Mouse (Mus musculus) liver, adult 2 months (tissue): ENCODE results near the gene Mthfd2. TPM values are rescaled to one million over a fixed set of nuclear protein-coding genes. Genes with fewer than 3 reads are reported as not detected.

ENCODE experiments used
- DNase-seq: peaks from one replicate; pipeline ENCODE4 v3.0.0-alpha.2; 2011; ENCODE audit warnings: low read depth, low spot score; ENCODE audit errors: extremely low read depth
- H3K27ac ChIP-seq: fragments of 200-500 bp; replicated peaks from 2 replicates; pipeline ENCODE4 v1.5.1; 2012; ENCODE audit warnings: low read depth, mild to moderate bottlenecking, control low read depth, inconsistent platforms, low read length; ENCODE audit not compliant: insufficient read depth
- H3K27me3 ChIP-seq: fragments of 200-500 bp; 2 replicates; pipeline ENCODE4 v1.6.1; 2012; ENCODE audit warnings: mild to moderate bottlenecking, moderate library complexity, low read length, inconsistent platforms; ENCODE audit not compliant: control insufficient read depth, insufficient read depth
- H3K36me3 ChIP-seq: fragments of 200-500 bp; 2 replicates; pipeline ENCODE4 v1.6.1; 2012; ENCODE audit warnings: low read length, inconsistent platforms; ENCODE audit not compliant: control insufficient read depth, insufficient read depth
- H3K4me1 ChIP-seq: fragments of 200-500 bp; 2 replicates; pipeline ENCODE4 v1.6.1; 2011; ENCODE audit warnings: low read length; ENCODE audit not compliant: control insufficient read depth, insufficient read depth
- H3K4me3 ChIP-seq: fragments of 200-500 bp; 2 replicates; pipeline ENCODE4 v1.5.1; 2011; ENCODE audit warnings: low read depth, mild to moderate bottlenecking, control low read depth, low read length, moderate library complexity; ENCODE audit not compliant: insufficient read depth
- H3K79me2 ChIP-seq: fragments of 200-500 bp; 2 replicates; pipeline ENCODE4 v1.6.1; 2012; ENCODE audit warnings: inconsistent platforms, mild to moderate bottlenecking, low read length, moderate library complexity; ENCODE audit not compliant: control insufficient read depth, insufficient read depth
- H3K9ac ChIP-seq: fragments of 200-500 bp; 2 replicates; pipeline ENCODE4 v1.6.1; 2012; ENCODE audit warnings: low read depth, mild to moderate bottlenecking, control low read depth, inconsistent platforms, low read length
- CTCF ChIP-seq: fragments of 200-500 bp; IDR thresholded peaks from 2 replicates; pipeline ENCODE4 v1.5.1; 2011; ENCODE audit warnings: low read depth, low read length, control low read depth
- POLR2A ChIP-seq: fragments of 200-500 bp; IDR thresholded peaks from 2 replicates; pipeline ENCODE4 v1.6.1; 2011; ENCODE audit warnings: low read length, control low read depth; ENCODE audit not compliant: insufficient read depth; ENCODE audit errors: extremely low read depth
- WGBS: fragments of 180-500 bp; shearing (Covaris S2); methylation state at CpG from one replicate; pipeline ENCODE4 v1.1.7; 2018; 5-methylcytosine and 5-hydroxymethylcytosine counted together
- polyA plus RNA-seq: library from polyadenylated mRNA; depleted of rRNA; stranded (reverse); fragments of >200 nt; gene quantifications from 2 replicates; pipeline ENCODE4 v1.2.3, GENCODE M21; 2012
- total RNA-seq: library from RNA; depleted of rRNA; stranded (reverse); fragments of >200 nt; gene quantifications from 2 replicates; pipeline ENCODE4 v1.2.3, GENCODE M21; 2014

Gene Mthfd2
- total and polyA plus RNA-seq, 2 experiments = 0.83 to 1.1 TPM

DNA sequence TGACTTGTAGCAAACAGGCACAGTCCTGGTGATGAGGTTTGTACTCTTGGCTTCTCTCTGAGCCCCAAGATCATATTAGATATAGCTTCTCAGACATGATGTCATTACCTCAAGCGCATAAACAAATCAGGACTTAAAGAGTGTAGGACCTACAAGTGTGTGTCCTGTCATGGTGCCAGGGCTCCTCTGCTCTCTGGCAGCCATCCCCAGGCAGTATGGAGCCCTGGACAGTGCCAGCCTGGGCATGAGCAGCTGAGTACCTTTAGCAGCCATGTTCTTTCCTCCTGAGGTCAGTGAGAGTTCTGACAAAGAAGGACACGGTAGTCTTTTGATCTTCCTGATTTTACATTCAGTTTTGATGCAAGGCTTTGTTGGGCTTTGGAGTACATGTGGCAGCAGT, 17.2 kb upstream of the Mthfd2 start:
- H3K27me3 ChIP-seq = no peaks in the 10 kb centered on the region
- no peaks in the 10 kb centered on the region for H3K79me2 ChIP-seq
- WGBS = 91% methylated on average over 2 of the region's 2 CpGs
- no peaks in the 10 kb centered on the region for H3K4me1 ChIP-seq
- H3K36me3 ChIP-seq = peaks cover 42% of the 10 kb centered on the region
- H3K27ac ChIP-seq = no peak overlapping the region
- no peak overlapping the region for H3K9ac ChIP-seq
- no peak for DNase-seq
- no peak overlapping the region for H3K4me3 ChIP-seq
- TF ChIP-seq POLR2A = no peak
- TF ChIP-seq CTCF = no peak

DNA sequence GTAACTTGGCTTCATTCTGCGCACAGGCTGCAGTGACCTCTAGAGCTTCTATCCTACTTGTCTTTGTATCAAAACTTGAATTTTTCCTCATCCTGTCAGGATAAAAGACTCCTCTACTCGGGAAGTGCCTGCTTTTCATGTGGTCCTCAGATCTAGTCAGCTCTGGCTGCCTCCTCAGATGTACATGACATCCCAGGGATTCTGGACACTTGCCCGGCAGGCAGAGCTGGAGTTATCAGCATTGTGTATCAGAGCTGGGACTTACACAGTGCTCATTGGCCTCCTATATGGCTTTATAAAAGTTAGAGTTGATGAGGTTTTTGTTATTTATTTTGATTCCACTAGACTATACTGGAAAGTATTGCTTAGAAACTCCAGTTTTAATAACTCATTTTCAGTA, 15.7 kb upstream of the Mthfd2 start:
- no peak overlapping the region for H3K4me3 ChIP-seq
- peaks cover 47% of the 10 kb centered on the region for H3K36me3 ChIP-seq
- H3K27me3 ChIP-seq = no peaks in the 10 kb centered on the region
- TF ChIP-seq POLR2A (no peak), CTCF (no peak)
- H3K9ac ChIP-seq = no peak overlapping the region
- H3K27ac ChIP-seq = no peak overlapping the region
- H3K4me1 ChIP-seq = no peaks in the 10 kb centered on the region
- H3K79me2 ChIP-seq = no peaks in the 10 kb centered on the region
- WGBS = 75% methylated on average over 3 of the region's 3 CpGs
- DNase-seq = no peak

GRCm38 (mm10) chr6:83327591-83328190, 2.0 kb upstream of the Mthfd2 start:
- DNase-seq = peak; percentile 17
- H3K4me1 ChIP-seq = peaks cover 6% of the 10 kb centered on the region; the same call in 1 of the 2 replicates
- 69% methylated on average over 3 of the region's 3 CpGs for WGBS

GRCm38 (mm10) chr6:83326761-83327160, 1.1 kb upstream of the Mthfd2 start:
- Histone ChIP-seq H3K4me1 (peaks cover 6% of the 10 kb centered on the region; the same call in 1 of the 2 replicates), H3K79me2 (peaks cover 18% of the 10 kb centered on the region; the same call in 1 of the 2 replicates), H3K27ac (no peak overlapping the region), H3K4me3 (peak overlapping the region; percentile 83; the same call in 1 of the 2 replicates), H3K27me3 (no peaks in the 10 kb centered on the region), H3K9ac (no peak overlapping the region), H3K36me3 (peaks cover 22% of the 10 kb centered on the region)
- DNase-seq = no peak
- 40% methylated on average over 6 of the region's 6 CpGs for WGBS
- TF ChIP-seq CTCF (no peak), POLR2A (no peak)

More at GRCm38 (mm10) chr6:83327591-83328190, 2.0 kb upstream of the Mthfd2 start:
- H3K9ac ChIP-seq = no peak overlapping the region
- peaks cover 18% of the 10 kb centered on the region; the same call in 1 of the 2 replicates for H3K79me2 ChIP-seq
- TF ChIP-seq CTCF = no peak
- no peak for TF ChIP-seq POLR2A
- H3K4me3 ChIP-seq = no peak overlapping the region
- peaks cover 28% of the 10 kb centered on the region for H3K36me3 ChIP-seq
- H3K27ac ChIP-seq = no peak overlapping the region
- no peaks in the 10 kb centered on the region for H3K27me3 ChIP-seq

GRCm38 (mm10) chr6:83326394-83326736, 657 bp upstream of the Mthfd2 start:
- 1% methylated on average over 6 of the region's 6 CpGs for WGBS
- H3K4me3 ChIP-seq = peak overlapping the region; percentile 83
- H3K4me1 ChIP-seq = peaks cover 6% of the 10 kb centered on the region; the same call in 1 of the 2 replicates
- no peaks in the 10 kb centered on the region for H3K27me3 ChIP-seq
- peaks cover 18% of the 10 kb centered on the region for H3K36me3 ChIP-seq
- peak overlapping the region; percentile 55 for H3K9ac ChIP-seq
- peak overlapping the region; percentile 30 for H3K27ac ChIP-seq
- peaks cover 18% of the 10 kb centered on the region; the same call in 1 of the 2 replicates for H3K79me2 ChIP-seq
- DNase-seq = no peak
- TF ChIP-seq CTCF (no peak), POLR2A (no peak)

GRCm38 (mm10) chr6:83323652-83324419, 1.9 kb downstream of the Mthfd2 start:
- Histone ChIP-seq H3K79me2 (peaks cover 15% of the 10 kb centered on the region; the same call in 1 of the 2 replicates), H3K36me3 (peaks cover 4% of the 10 kb centered on the region; the same call in 1 of the 2 replicates), H3K4me1 (peaks cover 6% of the 10 kb centered on the region; the same call in 1 of the 2 replicates), H3K4me3 (no peak overlapping the region), H3K27me3 (no peaks in the 10 kb centered on the region), H3K27ac (no peak overlapping the region), H3K9ac (no peak overlapping the region)
- 93% methylated on average over 8 of the region's 8 CpGs for WGBS
- TF ChIP-seq POLR2A (no peak), CTCF (no peak)
- no peak for DNase-seq
